Mouse (Mus musculus) myocyte (in vitro differentiated cells): ENCODE data around the gene Ndrg2. TPM values are rescaled to one million over a fixed set of nuclear protein-coding genes. Genes with fewer than 3 reads are reported as not detected.
A peak's percentile ranks its signal among the peaks of the same experiment; 100 is the strongest.

ENCODE experiments used
- H3K27me3 ChIP-seq: one replicate; pipeline ENCODE4 v1.6.1; 2011; ENCODE audit not compliant: control insufficient read depth, insufficient read depth, insufficient read length
- H3K36me3 ChIP-seq: one replicate; pipeline ENCODE4 v1.6.1; 2011; ENCODE audit not compliant: control insufficient read depth, insufficient read depth
- H3K4me2 ChIP-seq: one replicate; pipeline ENCODE4 v1.6.1; 2011; ENCODE audit warnings: low read depth, control low read depth
- H3K4me3 ChIP-seq: one replicate; pipeline ENCODE4 v1.5.1; 2011; ENCODE audit warnings: mild to moderate bottlenecking, control low read depth, moderate library complexity
- H3K79me2 ChIP-seq: one replicate; pipeline ENCODE4 v1.6.1; 2011; ENCODE audit not compliant: control insufficient read depth, insufficient read depth
- H3ac ChIP-seq: one replicate; pipeline ENCODE4 v1.6.1; 2011; ENCODE audit not compliant: control insufficient read depth, insufficient read length
- CEBPB ChIP-seq: IDR thresholded peaks from 2 replicates; pipeline ENCODE4 v1.6.1; 2011; ENCODE audit warnings: mild to moderate bottlenecking, moderate library complexity; ENCODE audit not compliant: poor library complexity, insufficient read depth, severe bottlenecking
- E2F4 ChIP-seq: IDR thresholded peaks from one replicate; pipeline ENCODE4 v1.6.1; 2011; ENCODE audit warnings: mild to moderate bottlenecking, control low read depth, moderate library complexity; ENCODE audit not compliant: insufficient read depth
- MAX ChIP-seq: IDR thresholded peaks from one replicate; pipeline ENCODE4 v1.6.1; 2011; ENCODE audit warnings: low read depth, mild to moderate bottlenecking, control low read depth
- MYOD1 ChIP-seq, 3 experiments: IDR thresholded peaks; one replicate each; pipeline ENCODE4 v1.6.1; 2011; ENCODE audit warnings: control low read depth in 2 of 3, low read depth in 2 of 3, mild to moderate bottlenecking in 2 of 3, moderate library complexity in 1 of 3; ENCODE audit not compliant: insufficient read length in 2 of 3, control insufficient read depth in 1 of 3
- MYOG ChIP-seq, 3 experiments: IDR thresholded peaks; one replicate each; pipeline ENCODE4 v1.6.1; 2011; ENCODE audit warnings: control low read depth in 2 of 3, low read depth in 2 of 3, mild to moderate bottlenecking in 2 of 3; ENCODE audit not compliant: insufficient read length in 2 of 3, control insufficient read depth in 1 of 3, insufficient read depth in 1 of 3
- POLR2A ChIP-seq: IDR thresholded peaks from one replicate; pipeline ENCODE4 v1.6.1; 2011; ENCODE audit warnings: low read depth, mild to moderate bottlenecking, control low read depth, moderate library complexity; ENCODE audit not compliant: insufficient read length
- POLR2AphosphoS2 ChIP-seq: IDR thresholded peaks from one replicate; pipeline ENCODE4 v1.6.1; 2011; ENCODE audit warnings: low read depth, control low read depth; ENCODE audit not compliant: insufficient read length
- REST ChIP-seq: IDR thresholded peaks from one replicate; pipeline ENCODE4 v1.6.1; 2011; ENCODE audit warnings: mild to moderate bottlenecking, control low read depth, moderate library complexity; ENCODE audit not compliant: insufficient read depth, insufficient read length
- SRF ChIP-seq: IDR thresholded peaks from one replicate; pipeline ENCODE4 v1.6.1; 2011; ENCODE audit warnings: low read depth; ENCODE audit not compliant: control insufficient read depth, insufficient read length
- TCF12 ChIP-seq: IDR thresholded peaks from one replicate; pipeline ENCODE4 v1.6.1; 2011; ENCODE audit warnings: mild to moderate bottlenecking, control low read depth; ENCODE audit not compliant: poor library complexity, insufficient read depth, severe bottlenecking
- TCF3 ChIP-seq: IDR thresholded peaks from one replicate; pipeline ENCODE4 v1.6.1; 2011; ENCODE audit warnings: low read depth, control low read depth; ENCODE audit not compliant: insufficient read length
- USF1 ChIP-seq: IDR thresholded peaks from one replicate; pipeline ENCODE4 v1.6.1; 2011; ENCODE audit warnings: low read depth, mild to moderate bottlenecking, control low read depth, moderate library complexity
- polyA plus RNA-seq: library from polyadenylated mRNA; unstranded; fragments of >200 nt; fragmentation: generic; extraction: Trizol; gene quantifications from one replicate; pipeline ENCODE4 v1.2.1, GENCODE M21; 2012; ENCODE audit warnings: missing spikeins

Ndrg2 gene
- polyA plus RNA-seq, 1 experiment, result 31.8 TPM

GRCm38 (mm10) chr14:51884598-51885331, 29.2 kb downstream of the Ndrg2 start, which contains the start of gene Mettl17:
Gene Mettl17 (plus strand): TSS chr14:51884842.
- H3ac ChIP-seq, result peak within 1 kb of the TSS; percentile 4
- H3K27me3 ChIP-seq, result no peaks in the 10 kb centered on the region
- peak within 1 kb of the TSS; percentile 99 for H3K4me2 ChIP-seq
- no peaks in the 10 kb centered on the region for H3K36me3 ChIP-seq
- TF ChIP-seq POLR2AphosphoS2, result peak; percentile 37
- TF ChIP-seq CEBPB, result no peak
- no peak for TF ChIP-seq SRF
- TF ChIP-seq POLR2A, result peak; percentile 54
- no peak for TF ChIP-seq MYOD1 (IDR thresholded peaks at IDR 0.05; ENCODE audit: control insufficient read depth in 1 of 3, insufficient read length in 2 of 3, low read depth in 2 of 3)
- TF ChIP-seq MYOG (IDR thresholded peaks at IDR 0.05; ENCODE audit: control insufficient read depth in 1 of 3, insufficient read depth in 1 of 3, insufficient read length in 2 of 3, low read depth in 2 of 3), result no peak
- peaks cover 6% of the 10 kb centered on the region for H3K79me2 ChIP-seq
- peak within 1 kb of the TSS; percentile 66 for H3K4me3 ChIP-seq

- Histone ChIP-seq H3K27me3 (no peaks in the 10 kb centered on the region), H3K36me3 (no peaks in the 10 kb centered on the region), H3ac (no peak overlapping the region), H3K79me2 (peaks cover 6% of the 10 kb centered on the region), H3K4me3 (peak overlapping the region; percentile 66), H3K4me2 (peak overlapping the region; percentile 99)
- TF ChIP-seq CEBPB, result no peak
Observed at GRCm38 (mm10) chr14:51884031-51884544, 29.9 kb downstream of the Ndrg2 start.

GRCm38 (mm10) chr14:51883527-51884030, 30.4 kb downstream of the Ndrg2 start:
- Histone ChIP-seq H3K79me2 (peaks cover 6% of the 10 kb centered on the region), H3K27me3 (no peaks in the 10 kb centered on the region), H3K4me2 (peak overlapping the region; percentile 99), H3ac (no peak overlapping the region), H3K36me3 (no peaks in the 10 kb centered on the region), H3K4me3 (peak overlapping the region; percentile 66)
- peak; percentile 71 for TF ChIP-seq SRF
- no peak for TF ChIP-seq REST
- TF ChIP-seq MYOD1 (IDR thresholded peaks at IDR 0.05; ENCODE audit: control insufficient read depth in 1 of 3, insufficient read length in 2 of 3, low read depth in 2 of 3), result no peak
- TF ChIP-seq USF1, result peak; percentile 50

GRCm38 (mm10) chr14:51877517-51877916, 36.4 kb downstream of the Ndrg2 start:
- H3K27me3 ChIP-seq, result no peaks in the 10 kb centered on the region
- TF ChIP-seq MYOG (IDR thresholded peaks at IDR 0.05; ENCODE audit: control insufficient read depth in 1 of 3, insufficient read depth in 1 of 3, insufficient read length in 2 of 3, low read depth in 2 of 3), result no peak
- no peak for TF ChIP-seq MYOD1 (IDR thresholded peaks at IDR 0.05; ENCODE audit: control insufficient read depth in 1 of 3, insufficient read length in 2 of 3, low read depth in 2 of 3)
- TF ChIP-seq CEBPB, result no peak
- no peak for TF ChIP-seq TCF12
- TF ChIP-seq REST, result no peak
- TF ChIP-seq USF1, result no peak
- TF ChIP-seq MAX, result no peak
- TF ChIP-seq POLR2AphosphoS2, result no peak
- no peak for TF ChIP-seq E2F4
- no peak for TF ChIP-seq POLR2A
- TF ChIP-seq SRF, result no peak
- no peak for TF ChIP-seq TCF3
- no peaks in the 10 kb centered on the region for H3K79me2 ChIP-seq
- no peaks in the 10 kb centered on the region for H3K36me3 ChIP-seq
- H3ac ChIP-seq, result no peak overlapping the region
- H3K4me3 ChIP-seq, result no peak overlapping the region
- no peak overlapping the region for H3K4me2 ChIP-seq

- Histone ChIP-seq H3K4me3 (no peak overlapping the region), H3K79me2 (no peaks in the 10 kb centered on the region), H3ac (no peak overlapping the region), H3K4me2 (no peak overlapping the region), H3K27me3 (no peaks in the 10 kb centered on the region), H3K36me3 (no peaks in the 10 kb centered on the region)
- TF ChIP-seq TCF3 (no peak), MYOD1 (IDR thresholded peaks at IDR 0.05; ENCODE audit: control insufficient read depth in 1 of 3, insufficient read length in 2 of 3, low read depth in 2 of 3) (no peak), CEBPB (no peak), POLR2A (no peak), TCF12 (no peak), MAX (no peak), REST (no peak), SRF (no peak), E2F4 (no peak), MYOG (IDR thresholded peaks at IDR 0.05; ENCODE audit: control insufficient read depth in 1 of 3, insufficient read depth in 1 of 3, insufficient read length in 2 of 3, low read depth in 2 of 3) (no peak), USF1 (no peak), POLR2AphosphoS2 (no peak)
Observed at GRCm38 (mm10) chr14:51871741-51872140, 42.2 kb downstream of the Ndrg2 start.
